Mouse (Mus musculus) fat pad, adult 2 months (tissue): ENCODE data around the gene Gm20825.
"Not testable (repeated sequence)": the region's sequence is repeated elsewhere in the genome, so short reads cannot be mapped to it uniquely, and the experiment has no call there.

Experiments
- DNase-seq: peaks from one replicate; pipeline ENCODE4 v3.0.0-alpha.2; 2011; ENCODE audit warnings: low read depth, low spot score; ENCODE audit errors: extremely low read depth

Gm20825 gene

DNA sequence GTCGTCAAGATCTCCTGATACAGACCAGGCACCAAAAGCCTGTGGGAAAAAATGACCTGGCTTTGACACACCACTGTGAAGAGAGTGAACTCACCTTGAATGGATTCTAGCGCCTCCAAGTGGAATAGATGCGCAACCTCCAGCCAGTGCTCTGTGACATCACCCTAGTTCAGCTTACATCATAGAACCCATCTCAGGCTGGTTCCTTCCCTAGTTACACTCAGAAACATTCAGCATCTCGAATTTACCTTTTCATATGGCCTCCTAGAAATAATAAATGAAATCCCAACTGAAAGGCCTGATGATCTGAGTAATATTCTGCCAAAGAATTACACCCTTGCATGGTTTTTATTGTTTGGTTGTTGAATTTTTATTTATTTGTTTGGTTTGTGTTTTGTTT is at the start of gene Gm20825:
TSS of gene Gm20825 (minus strand) at position 101 of the 400 bp plus-strand sequence.
- not testable (repeated sequence) for DNase-seq
